Mouse (Mus musculus): ENCODE data around the gene Ypel2.

Gene Ypel2

DNA sequence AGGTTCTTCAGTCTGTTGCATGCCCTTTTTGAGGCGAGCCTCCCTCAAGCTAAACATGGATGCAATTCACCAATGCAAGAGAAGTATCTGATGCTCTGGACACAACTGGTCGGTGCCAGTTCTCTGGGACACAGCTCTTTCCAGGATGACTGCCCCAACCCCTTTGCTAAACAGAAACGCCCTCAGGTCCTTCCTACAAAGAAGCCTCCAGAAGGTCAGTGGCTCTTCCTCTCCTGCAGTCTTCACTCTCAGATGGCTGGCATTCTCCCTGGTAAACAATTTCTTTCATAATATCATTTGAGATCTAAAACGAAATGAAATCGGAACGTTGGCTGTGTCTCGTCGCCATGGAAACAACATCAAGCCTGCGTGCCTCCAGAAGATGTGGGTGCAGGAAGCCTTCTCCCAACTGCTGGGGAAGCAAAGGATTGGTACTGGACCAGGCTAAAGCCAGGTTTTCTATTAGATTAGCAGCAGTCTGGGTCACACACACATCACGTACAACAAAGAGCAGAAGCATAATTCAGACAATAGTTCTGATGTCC is 62.8 kb downstream of the Ypel2 start:
- no peak for DNase-seq (ENCODE audit: extremely low spot score)

DNA sequence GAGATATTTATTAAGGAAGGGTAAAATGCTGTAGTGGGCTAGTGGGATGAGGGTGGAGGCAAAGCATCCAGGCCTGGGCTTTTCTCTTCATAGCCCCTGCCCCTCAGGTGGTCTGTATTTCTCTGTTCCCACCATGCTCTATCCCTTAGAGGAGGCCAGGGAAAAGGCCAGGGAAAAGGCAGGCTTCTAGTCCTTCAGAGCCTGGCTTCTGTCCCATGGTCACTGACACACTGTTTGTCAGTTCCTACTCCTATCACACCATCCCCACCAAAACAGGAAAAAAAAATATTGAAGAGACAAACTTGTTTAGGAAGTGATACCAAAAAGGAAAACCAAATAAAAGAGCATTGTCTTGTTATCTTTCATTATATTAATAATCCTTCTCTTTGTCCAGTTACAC is 63.5 kb downstream of the Ypel2 start:
- DNase-seq (ENCODE audit: extremely low spot score), result no peak

DNA sequence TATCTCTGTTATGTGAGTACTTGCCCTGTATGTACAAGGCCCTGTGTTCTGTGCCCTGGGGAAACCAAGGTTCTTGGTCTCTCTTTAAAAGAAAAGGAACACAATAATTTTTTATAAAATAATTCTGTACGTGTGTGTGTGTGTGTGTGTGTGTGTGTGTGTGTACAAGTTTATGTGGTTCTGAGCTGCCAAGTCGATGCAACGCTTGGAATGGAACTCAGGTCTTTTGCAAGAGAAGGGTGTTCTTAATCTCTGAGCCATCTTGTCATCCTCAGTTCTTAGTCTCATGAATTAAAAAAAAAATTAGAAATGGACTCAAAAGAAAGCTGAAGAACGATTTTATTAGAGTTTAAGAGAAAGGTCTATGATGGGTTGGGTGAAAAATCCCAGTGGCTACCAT is 64.0 kb downstream of the Ypel2 start:
- DNase-seq (ENCODE audit: extremely low spot score), result no peak

GRCm38 (mm10) chr11:86925085-86925638 is 68.3 kb downstream of the Ypel2 start:
- no peak for DNase-seq (ENCODE audit: extremely low spot score)

- no peak for DNase-seq (ENCODE audit: extremely low spot score)
These were observed 68.9 kb downstream of the Ypel2 start for GRCm38 (mm10) chr11:86924629-86925028.

DNA sequence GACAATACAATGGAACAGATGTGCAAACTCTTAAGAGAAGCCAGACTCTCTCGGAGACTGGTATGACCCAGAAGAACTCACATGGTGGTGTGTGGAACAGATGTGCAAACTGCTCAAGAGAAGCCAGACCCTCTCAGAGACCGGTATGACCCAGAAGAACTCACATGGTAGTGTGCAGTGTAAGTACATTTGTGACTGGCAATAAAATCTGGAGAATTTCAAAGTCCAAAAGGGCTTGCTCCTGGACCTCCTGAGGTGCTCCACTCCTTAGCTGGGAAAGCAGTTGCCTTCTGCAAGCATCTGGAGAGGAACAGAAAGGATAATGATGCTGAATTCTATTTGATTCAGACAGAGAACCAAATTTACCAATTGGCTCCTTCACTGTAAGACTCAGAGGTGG is 69.9 kb downstream of the Ypel2 start:
- no peak for DNase-seq (ENCODE audit: extremely low spot score)

DNA sequence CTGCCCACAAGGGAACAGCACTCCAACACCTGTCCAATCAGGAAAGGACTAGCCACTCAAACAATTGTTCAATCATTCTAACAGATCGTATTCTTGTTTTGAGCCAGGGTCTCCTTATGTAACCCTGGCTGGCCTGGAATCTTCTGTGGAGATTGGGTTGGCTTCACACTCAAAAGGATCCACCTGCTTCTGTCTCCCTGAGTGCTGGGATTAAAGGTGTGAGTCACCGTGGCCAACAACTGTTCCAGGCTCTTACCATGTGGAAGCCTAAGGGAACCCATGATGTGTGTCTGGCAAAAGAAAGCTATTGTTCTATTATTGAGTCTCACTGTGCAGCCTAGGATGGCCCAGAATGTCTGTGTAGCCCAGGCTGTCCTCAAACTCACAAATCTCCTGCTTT is 71.5 kb downstream of the Ypel2 start:
- DNase-seq (ENCODE audit: extremely low spot score), result no peak

GRCm38 (mm10) chr11:86921335-86921734 is 72.2 kb downstream of the Ypel2 start:
- DNase-seq (ENCODE audit: extremely low spot score), result no peak

GRCm38 (mm10) chr11:86920111-86921080 is 73.1 kb downstream of the Ypel2 start:
- DNase-seq (ENCODE audit: extremely low spot score), result no peak

- DNase-seq (ENCODE audit: extremely low spot score), result no peak
These were observed 74.0 kb downstream of the Ypel2 start for GRCm38 (mm10) chr11:86919468-86919867.

DNA sequence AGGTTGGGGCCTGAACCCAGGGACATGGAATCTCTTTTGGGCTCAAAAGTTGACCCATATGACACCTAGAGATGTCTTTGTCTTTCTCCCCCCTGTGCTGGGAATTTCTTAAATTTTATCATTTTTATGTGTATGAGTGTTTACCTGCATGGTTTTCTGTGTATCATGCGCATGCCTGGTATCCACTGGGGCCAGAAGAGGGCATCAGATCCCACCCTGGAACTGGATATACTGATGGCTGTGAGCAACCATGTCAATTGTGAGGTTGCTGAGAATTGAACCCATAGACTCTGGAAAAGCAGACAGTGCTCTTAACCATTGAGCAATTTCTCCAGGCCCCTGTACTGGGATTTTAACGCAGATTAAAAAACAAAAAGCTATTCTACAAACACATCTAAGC is 76.0 kb downstream of the Ypel2 start:
- DNase-seq (ENCODE audit: extremely low spot score), result no peak

DNA sequence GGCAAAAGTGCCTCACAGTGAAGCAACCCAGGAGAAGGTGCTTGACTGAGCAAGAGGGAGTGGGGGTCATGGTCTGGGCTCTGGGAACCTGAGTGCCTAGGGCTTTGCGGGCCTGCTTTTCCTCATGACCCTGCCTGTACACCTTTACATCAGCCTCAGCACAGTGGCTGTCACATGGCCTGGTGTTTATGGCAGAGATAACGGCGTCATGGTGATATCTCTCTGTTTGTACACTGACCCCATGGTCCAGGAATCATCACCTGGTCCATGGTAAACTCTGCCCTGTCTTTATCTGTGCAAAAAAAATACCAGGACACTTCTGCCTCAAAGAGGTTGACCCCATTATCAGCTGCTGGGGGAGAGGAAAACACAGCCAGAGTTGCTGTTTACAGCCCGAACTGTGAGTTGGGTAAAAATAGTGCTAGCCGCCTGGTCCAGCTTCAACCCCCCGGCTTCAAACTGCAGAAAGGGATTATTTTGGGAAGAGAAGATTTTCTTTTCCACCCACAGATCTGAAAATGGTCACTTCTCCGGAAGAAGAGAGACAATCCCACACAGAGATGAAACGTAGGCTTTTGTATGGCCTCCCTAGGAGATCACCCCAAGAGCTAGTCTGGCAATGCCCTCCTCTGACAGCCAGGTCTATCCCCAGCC is 76.8 kb downstream of the Ypel2 start:
- no peak for DNase-seq (ENCODE audit: extremely low spot score)

DNA sequence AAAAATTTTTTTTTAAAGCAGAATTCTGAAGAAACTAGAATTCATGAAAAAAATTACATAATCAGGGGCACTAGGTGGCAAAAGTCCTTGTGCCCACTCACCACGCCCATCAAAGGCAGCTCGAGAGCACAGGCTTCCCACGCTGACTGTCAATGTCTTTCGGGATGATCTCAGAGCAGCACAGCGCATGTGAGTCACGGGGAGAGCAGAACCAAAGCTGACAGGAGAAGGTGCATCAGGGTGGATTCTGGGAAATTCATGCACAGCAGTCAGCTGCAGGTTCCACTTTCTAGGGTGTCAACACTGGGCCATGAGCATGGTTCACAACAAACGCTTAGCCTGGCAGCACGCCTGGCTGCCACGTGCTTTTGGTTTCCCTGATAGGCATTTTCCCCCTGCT is 79.2 kb downstream of the Ypel2 start:
- DNase-seq (ENCODE audit: extremely low spot score), result no peak

DNA sequence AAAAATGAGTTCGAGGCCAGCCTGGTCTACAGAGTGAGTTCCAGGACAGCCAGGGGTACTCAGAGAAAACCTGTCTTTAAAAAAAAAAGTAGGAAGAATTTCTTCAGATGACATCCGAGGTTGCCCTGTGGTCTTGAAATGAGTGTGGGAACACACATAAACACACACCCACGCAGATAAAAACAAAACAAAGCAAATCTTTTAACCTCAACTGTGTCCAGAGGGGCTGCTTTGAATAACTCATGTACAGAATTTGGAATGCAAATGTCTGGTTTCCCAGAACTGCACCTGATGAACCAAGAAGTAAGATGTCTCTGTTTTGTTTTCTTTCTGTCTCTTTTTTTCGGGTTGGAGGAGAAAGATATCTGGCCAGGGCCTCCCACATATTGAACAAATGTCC is 83.3 kb downstream of the Ypel2 start:
- DNase-seq (ENCODE audit: extremely low spot score), result no peak

DNA sequence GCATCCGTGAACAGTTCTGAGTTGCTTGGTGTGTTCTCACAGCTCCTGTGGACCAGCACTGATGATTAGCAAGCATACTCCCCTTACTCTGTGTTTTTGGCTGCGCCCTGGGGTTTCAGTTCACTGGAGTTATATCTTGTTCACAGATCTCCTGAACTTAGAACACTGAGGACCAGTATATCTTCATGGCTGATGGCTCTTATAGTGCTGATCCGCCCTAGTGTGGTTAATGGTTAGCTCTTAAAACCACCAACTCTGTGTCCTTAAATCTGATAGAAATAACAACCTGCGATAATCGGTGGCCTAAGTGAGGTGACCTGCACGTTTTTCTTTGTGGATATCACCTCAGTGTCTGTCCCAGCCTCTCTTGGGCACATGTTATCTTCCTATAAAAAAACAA is 84.5 kb downstream of the Ypel2 start:
- no peak for DNase-seq (ENCODE audit: extremely low spot score)

GRCm38 (mm10) chr11:86907889-86908590 is 85.5 kb downstream of the Ypel2 start:
- no peak for DNase-seq (ENCODE audit: extremely low spot score)

DNA sequence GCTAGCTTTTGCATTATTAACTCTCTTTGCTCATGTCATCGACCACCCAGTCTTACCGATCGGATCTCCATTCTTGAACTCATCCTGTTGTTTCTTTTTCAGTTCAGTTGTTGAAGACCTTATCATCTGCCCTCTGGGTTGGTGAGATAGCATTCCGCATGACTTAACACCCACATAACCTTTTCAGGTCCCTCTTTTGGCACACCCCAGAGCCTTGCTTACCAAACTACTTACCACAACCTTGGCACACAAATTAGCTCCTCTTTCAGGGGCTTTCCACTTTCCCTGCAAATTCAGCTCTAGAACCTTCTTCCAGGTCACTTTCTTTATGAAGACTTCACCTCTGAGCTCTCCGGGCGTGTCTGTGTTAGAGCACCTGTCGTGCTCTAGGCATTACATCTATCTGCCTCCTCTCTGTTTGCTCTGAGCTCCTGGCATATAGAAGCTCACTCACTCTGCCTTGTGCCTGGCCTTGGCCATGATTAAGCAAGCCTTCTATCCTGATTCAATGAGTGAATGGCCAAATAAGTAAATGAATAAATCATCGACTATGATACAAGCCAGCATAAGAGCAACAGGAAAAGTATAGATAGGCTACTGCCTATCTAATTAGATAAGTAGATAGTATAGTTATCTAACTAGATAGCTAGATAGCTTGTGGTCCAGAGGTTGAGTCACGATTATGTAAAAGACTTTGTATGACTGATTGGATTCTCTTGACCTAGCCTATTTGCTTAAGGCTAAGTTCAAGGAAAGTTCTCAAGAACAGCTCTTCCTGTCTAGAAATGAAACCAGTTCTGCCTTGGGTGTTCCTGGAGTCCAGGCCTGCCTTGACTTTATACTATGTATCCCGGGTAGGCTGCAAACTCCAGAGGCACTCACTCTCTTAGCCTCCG is 86.5 kb downstream of the Ypel2 start:
- no peak for DNase-seq (ENCODE audit: extremely low spot score)

DNA sequence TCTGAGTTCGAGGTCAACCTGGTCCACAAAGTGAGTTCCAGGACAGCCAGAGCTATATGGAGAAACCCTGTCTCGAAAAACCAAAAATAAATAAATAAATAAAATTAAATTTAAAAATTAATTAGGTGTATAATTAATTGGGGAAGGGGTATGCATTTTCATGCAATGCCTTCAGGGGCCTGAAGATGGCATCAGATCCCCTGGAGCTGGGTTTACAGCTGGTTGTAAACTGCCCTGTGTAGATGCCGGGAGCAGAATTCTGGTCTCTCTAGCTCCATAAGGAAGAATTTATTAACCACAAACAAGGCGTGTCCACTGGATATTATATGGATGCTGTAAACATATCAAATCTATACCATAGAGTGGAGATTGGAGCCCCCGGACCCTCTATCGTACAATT is 87.2 kb downstream of the Ypel2 start:
- no peak for DNase-seq (ENCODE audit: extremely low spot score)

- DNase-seq (ENCODE audit: extremely low spot score), result no peak
These were observed 88.2 kb downstream of the Ypel2 start for GRCm38 (mm10) chr11:86905261-86905660.

DNA sequence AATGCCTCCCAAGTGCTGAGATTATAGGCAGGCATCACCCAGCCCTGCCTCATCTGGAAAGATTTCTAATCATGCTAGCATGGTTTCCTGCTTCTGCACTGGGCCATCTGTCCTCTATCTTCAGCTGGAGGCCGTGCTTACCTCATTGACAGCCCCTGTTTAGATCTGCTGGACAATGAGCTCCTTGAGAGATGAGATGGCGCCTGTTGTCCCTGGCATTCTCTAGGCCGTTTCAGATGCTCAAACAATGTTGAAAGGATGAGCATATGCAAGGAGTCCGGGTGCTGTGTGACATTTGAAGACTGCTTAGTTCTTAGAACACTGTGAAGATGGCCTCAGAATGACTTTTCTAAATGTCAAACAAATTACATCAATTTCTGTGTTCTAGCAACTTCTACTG is 88.8 kb downstream of the Ypel2 start:
- no peak for DNase-seq (ENCODE audit: extremely low spot score)

- DNase-seq (ENCODE audit: extremely low spot score), result no peak
These were observed 95.1 kb downstream of the Ypel2 start for GRCm38 (mm10) chr11:86898367-86898766.

Data from embryo, embryonic 9.5 days (tissue).